8 mouse cellular contexts compared by ENCODE assay signal in the genomic region with DNA sequence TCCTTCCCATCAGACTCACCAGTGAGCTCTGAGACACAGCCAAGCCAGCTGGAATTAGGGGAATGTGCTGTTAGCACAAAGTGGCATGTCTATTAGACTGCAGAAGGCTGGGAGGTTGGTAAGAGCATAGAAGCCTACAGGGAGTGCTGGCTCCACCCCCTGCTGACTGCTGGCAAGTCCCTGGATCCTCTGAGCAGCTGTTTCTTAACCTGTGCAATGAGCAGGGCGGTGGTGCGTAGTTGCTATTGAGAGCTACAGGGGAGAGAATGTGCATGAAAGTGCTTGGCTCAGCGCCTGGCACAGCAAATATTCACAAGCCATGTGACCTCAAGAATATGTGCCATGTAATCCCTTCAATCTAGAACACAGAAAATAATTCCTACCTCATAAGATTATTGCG.
DNase-seq lines count a peak whose midpoint lies in the region; ATAC-seq and TF ChIP-seq lines count a peak whose summit lies in the region.
"Had no signal": no experiment of that assay in that cellular context is flagged by ENCODE, and none has a peak within 500 bp of the region (broad histone marks: within the 10 kb centered on the region; RNA-seq: fewer than 3 reads in every experiment).

No protein-coding gene starts in this region.

- no peak overlapping the region for H3K27ac ChIP-seq in heart, embryonic 15.5 days
- H3K27ac ChIP-seq in heart, embryonic 12.5 days (ENCODE audit: poor library complexity, severe bottlenecking) = no peak overlapping the region
- H3K27ac ChIP-seq in limb, embryonic 14.5 days (replicated peaks; ENCODE audit: low read depth, low read length) = no peak overlapping the region

- WGBS in heart, embryonic 15.5 days = 65% methylated on average over 4 of the region's 4 CpGs
- 74% methylated on average over 4 of the region's 4 CpGs for WGBS in heart, embryonic 12.5 days
- 64% methylated on average over 4 of the region's 4 CpGs for WGBS in limb, embryonic 14.5 days

- peak; percentile 85 for ATAC-seq in heart, embryonic 15.5 days (replicated peaks; ENCODE audit: insufficient number of reproducible peaks, insufficient read depth, low FRiP score, low read depth)
- ATAC-seq in heart, embryonic 12.5 days (ENCODE audit: insufficient number of reproducible peaks, low FRiP score) = no peak
- peak; percentile 89 for ATAC-seq in limb, embryonic 14.5 days (ENCODE audit: low FRiP score, low read depth)
- ATAC-seq in activated CD4-positive, CD25-positive, alpha-beta regulatory T cell, adult 4 months = no peak

- no peaks in the 10 kb centered on the region for H3K27me3 ChIP-seq in heart, embryonic 15.5 days
- no peaks in the 10 kb centered on the region for H3K27me3 ChIP-seq in heart, embryonic 12.5 days (replicated peaks)
- no peaks in the 10 kb centered on the region for H3K27me3 ChIP-seq in limb, embryonic 14.5 days (ENCODE audit: control insufficient read depth, insufficient read depth, low read length)

- no peak overlapping the region for H3K4me2 ChIP-seq in heart, embryonic 15.5 days
- no peak overlapping the region for H3K4me2 ChIP-seq in heart, embryonic 12.5 days
- no peak overlapping the region for H3K4me2 ChIP-seq in limb, embryonic 14.5 days (replicated peaks; ENCODE audit: low read depth, low read length, severe bottlenecking)

- H3K9ac ChIP-seq in heart, embryonic 15.5 days = no peak overlapping the region
- H3K9ac ChIP-seq in heart, embryonic 12.5 days = no peak overlapping the region
- H3K9ac ChIP-seq in limb, embryonic 14.5 days (ENCODE audit: low read depth, low read length, severe bottlenecking) = no peak overlapping the region

- H3K4me1 ChIP-seq in heart, embryonic 15.5 days (replicated peaks) = peaks cover 6% of the 10 kb centered on the region; the same call in 1 of the 2 replicates
- no peaks in the 10 kb centered on the region for H3K4me1 ChIP-seq in heart, embryonic 12.5 days (replicated peaks)
- H3K4me1 ChIP-seq in limb, embryonic 14.5 days (ENCODE audit: control insufficient read depth, insufficient read depth, low read length) = no peaks in the 10 kb centered on the region

- no peak for TF ChIP-seq POLR2A in limb, embryonic 14.5 days (IDR thresholded peaks at IDR 0.05; ENCODE audit: borderline replicate concordance, extremely low read depth, insufficient read depth, insufficient read length)

- no peaks in the 10 kb centered on the region for H3K9me3 ChIP-seq in heart, embryonic 15.5 days (replicated peaks)
- H3K9me3 ChIP-seq in heart, embryonic 12.5 days (replicated peaks) = 0 out of 2 replicates have a peak, but pooled peaks cover 2% of the 10 kb centered on the region
- H3K9me3 ChIP-seq in limb, embryonic 14.5 days (ENCODE audit: control insufficient read depth, low read length) = no peaks in the 10 kb centered on the region

- DNase-seq in Muller cell, postnatal 12 days (ENCODE audit: inconsistent ontology term) = peak; percentile 94
- peak; percentile 34 for DNase-seq in brain, adult 2 months (ENCODE audit: low read depth, low spot score)
- DNase-seq in limb, embryonic 14.5 days (ENCODE audit: low spot score) = peak; percentile 60
- DNase-seq in urinary bladder, postnatal 4 days (ENCODE audit: low spot score in 2 of 2) = no peak
- DNase-seq: embryo, embryonic 11 days had no signal

- no peak overlapping the region for H3K4me3 ChIP-seq in heart, embryonic 15.5 days
- H3K4me3 ChIP-seq in heart, embryonic 12.5 days = no peak overlapping the region
- no peak overlapping the region for H3K4me3 ChIP-seq in limb, embryonic 14.5 days (replicated peaks; ENCODE audit: low read length)

- H3K36me3 ChIP-seq in heart, embryonic 15.5 days = no peaks in the 10 kb centered on the region
- no peaks in the 10 kb centered on the region for H3K36me3 ChIP-seq in heart, embryonic 12.5 days
- H3K36me3 ChIP-seq in limb, embryonic 14.5 days (ENCODE audit: control insufficient read depth, insufficient read depth, low read length) = no peaks in the 10 kb centered on the region

Comparison
In these comparisons a context has a peak if more than half of its experiments do, and no peak if none do; other contexts are left out.
1. ATAC-seq: peak in heart, embryonic 15.5 days (single experiment) and limb, embryonic 14.5 days (single experiment); none in heart, embryonic 12.5 days (single experiment) and activated CD4-positive, CD25-positive, alpha-beta regulatory T cell, adult 4 months (single experiment).
2. DNase-seq: peak in Muller cell, postnatal 12 days (single experiment), brain, adult 2 months (single experiment) and limb, embryonic 14.5 days (single experiment); none in urinary bladder, postnatal 4 days (0 of 2).